Comparison of ENCODE assay signal across 20 mouse cellular contexts in genomic region chr7:46044106-46044505, GRCm38 (mm10). TPM values are rescaled to one million over a fixed set of nuclear protein-coding genes. Genes with fewer than 3 reads are reported as not detected.
"Had no signal": no experiment of that assay in that cellular context is flagged by ENCODE, and none has a peak within 500 bp of the region (broad histone marks: within the 10 kb centered on the region; RNA-seq: fewer than 3 reads in every experiment).

No protein-coding gene starts in this region.

- H3K9ac ChIP-seq: neural tube, embryonic 12.5 days; neural tube, embryonic 13.5 days; neural tube, embryonic 15.5 days; stomach, embryonic 15.5 days had no signal

- H3K4me1 ChIP-seq: neural tube, embryonic 12.5 days; neural tube, embryonic 13.5 days; neural tube, embryonic 15.5 days had no signal

- H3K27me3 ChIP-seq: neural tube, embryonic 12.5 days; neural tube, embryonic 13.5 days; neural tube, embryonic 15.5 days; stomach, embryonic 15.5 days had no signal

- DNase-seq: retina, postnatal 1 day; right cerebral cortex, adult 18-20 months; right cerebral cortex, postnatal 14 days; right cerebral cortex, postnatal 25 days; right cerebral cortex, postnatal 4 days; spleen, adult 18-20 months; thymus, adult 18-20 months; thymus, adult 2 months; thymus, postnatal 14 days; thymus, postnatal 25 days; thymus, postnatal 36 days; thymus, postnatal 4 days had no signal

- H3K27ac ChIP-seq: neural tube, embryonic 12.5 days; neural tube, embryonic 13.5 days; neural tube, embryonic 15.5 days; stomach, embryonic 15.5 days; stomach, postnatal 0 days had no signal

- H3K4me3 ChIP-seq: neural tube, embryonic 12.5 days; neural tube, embryonic 13.5 days; neural tube, embryonic 15.5 days; stomach, embryonic 15.5 days had no signal

- H3K9me3 ChIP-seq: neural tube, embryonic 12.5 days; neural tube, embryonic 13.5 days; neural tube, embryonic 15.5 days; stomach, embryonic 15.5 days had no signal

- H3K4me2 ChIP-seq: neural tube, embryonic 12.5 days; neural tube, embryonic 13.5 days; neural tube, embryonic 15.5 days; stomach, embryonic 15.5 days had no signal

RNA-seq across cellular contexts. Expression of gene Abcc6, which starts 14.0 kb away (rescaled TPM):
- total RNA-seq: neutrophil, adult 5-6 weeks had no signal
- polyA plus RNA-seq: thymus, postnatal 0 days had no signal

RNA-seq across cellular contexts. Expression of gene Kcnj11, which starts 56.5 kb away (rescaled TPM):
- total RNA-seq: neutrophil, adult 5-6 weeks had no signal
- polyA plus RNA-seq: spleen, adult 2 months had no signal
